In genomic region chr3:129878405-129879021, GRCm38 (mm10) we compare ENCODE assay signal across 8 mouse cellular contexts. TPM values are rescaled to one million over a fixed set of nuclear protein-coding genes. Genes with fewer than 3 reads are reported as not detected.
DNase-seq lines count a peak whose midpoint lies in the region; ATAC-seq and TF ChIP-seq lines count a peak whose summit lies in the region.

Gene Pla2g12a (plus strand): TSS chr3:129878606.

- peak within 1 kb of the TSS; percentile 77 for H3K4me2 ChIP-seq in embryonic facial prominence, embryonic 11.5 days (ENCODE audit: low read depth, low read length)
- peak within 1 kb of the TSS; percentile 90 for H3K4me2 ChIP-seq in intestine, postnatal 0 days (replicated peaks; ENCODE audit: low read depth)

- no peaks in the 10 kb centered on the region for H3K36me3 ChIP-seq in embryonic facial prominence, embryonic 11.5 days (replicated peaks; ENCODE audit: control insufficient read depth, insufficient read depth, low read depth, low read length)
- H3K36me3 ChIP-seq in intestine, postnatal 0 days (ENCODE audit: control insufficient read depth, insufficient read depth): no peaks in the 10 kb centered on the region
- no peaks in the 10 kb centered on the region for H3K36me3 ChIP-seq in midbrain, embryonic 10.5 days

- peak; percentile 92 for ATAC-seq in embryonic facial prominence, embryonic 11.5 days (replicated peaks; ENCODE audit: insufficient number of reproducible peaks, low FRiP score, low TSS enrichment, low read depth)
- peak; percentile 76 for ATAC-seq in granulocyte monocyte progenitor cell, adult 5-6 weeks (replicated peaks; ENCODE audit: poor library complexity, severe bottlenecking)
- peak; percentile 82 for ATAC-seq in intestine, postnatal 0 days

- peak; percentile 96 for DNase-seq in adrenal gland, postnatal 25 days
- peak; percentile 94 for DNase-seq in embryonic facial prominence, embryonic 11.5 days (ENCODE audit: low spot score)
- DNase-seq in left cerebral cortex, postnatal 36 days (ENCODE audit: low spot score in 2 of 2): peak; percentile 92 to 95
- DNase-seq in midbrain, embryonic 10.5 days (ENCODE audit: low spot score): peak; percentile 89
- peak; percentile 95 for DNase-seq in right cerebral cortex, postnatal 4 days
- DNase-seq in yolk sac, embryonic 10.5 days (ENCODE audit: low spot score): peak; percentile 83

- intact Hi-C loops in left cerebral cortex, postnatal 36 days (cut with DNase I): loop anchor here (1.0 kb wide), 1 partner anchor 47 kb away; the partner anchor contains the start of gene Gar1

- H3K27me3 ChIP-seq in embryonic facial prominence, embryonic 11.5 days (ENCODE audit: control insufficient read depth, insufficient read depth, low read length): no peaks in the 10 kb centered on the region
- H3K27me3 ChIP-seq in intestine, postnatal 0 days (replicated peaks; ENCODE audit: control insufficient read depth, insufficient read depth, low read length): no peaks in the 10 kb centered on the region
- peaks cover 6% of the 10 kb centered on the region; the same call in 1 of the 2 replicates for H3K27me3 ChIP-seq in midbrain, embryonic 10.5 days (ENCODE audit: low read depth, poor library complexity, severe bottlenecking)

- no peaks in the 10 kb centered on the region for H3K9me3 ChIP-seq in embryonic facial prominence, embryonic 11.5 days (replicated peaks; ENCODE audit: control insufficient read depth, low read length)
- no peaks in the 10 kb centered on the region for H3K9me3 ChIP-seq in intestine, postnatal 0 days (ENCODE audit: control insufficient read depth)
- H3K9me3 ChIP-seq in midbrain, embryonic 10.5 days (replicated peaks): no peaks in the 10 kb centered on the region

- WGBS in embryonic facial prominence, embryonic 11.5 days: under 1% methylated on average over 50 of the region's 66 CpGs
- WGBS in intestine, postnatal 0 days: under 1% methylated on average over 46 of the region's 66 CpGs
- under 1% methylated on average over 66 of the region's 66 CpGs for WGBS in midbrain, embryonic 10.5 days

- peak; percentile 39 for TF ChIP-seq CTCF in intestine, postnatal 0 days (IDR thresholded peaks at IDR 0.05; ENCODE audit: low read depth)

- peak within 1 kb of the TSS; percentile 67 for H3K4me3 ChIP-seq in embryonic facial prominence, embryonic 11.5 days (ENCODE audit: low read depth, low read length)
- H3K4me3 ChIP-seq in intestine, postnatal 0 days (ENCODE audit: low read depth, low read length): peak within 1 kb of the TSS; percentile 68
- H3K4me3 ChIP-seq in midbrain, embryonic 10.5 days: peak within 1 kb of the TSS; percentile 81

- H3K27ac ChIP-seq in embryonic facial prominence, embryonic 11.5 days (replicated peaks; ENCODE audit: low read depth, low read length): 0 out of 2 replicates have a peak within 1 kb of the TSS, but pooled peaks have one; percentile 35
- H3K27ac ChIP-seq in intestine, postnatal 0 days (ENCODE audit: low read depth, low read length): 0 out of 2 replicates have a peak within 1 kb of the TSS, but pooled peaks have one; percentile 35
- H3K27ac ChIP-seq in midbrain, embryonic 10.5 days (replicated peaks): peak within 1 kb of the TSS; percentile 93

- no peaks in the 10 kb centered on the region for H3K4me1 ChIP-seq in embryonic facial prominence, embryonic 11.5 days (ENCODE audit: control insufficient read depth, insufficient read depth, low read length)
- no peaks in the 10 kb centered on the region for H3K4me1 ChIP-seq in intestine, postnatal 0 days (replicated peaks; ENCODE audit: control insufficient read depth, insufficient read depth, low read length)
- peaks cover 16% of the 10 kb centered on the region for H3K4me1 ChIP-seq in midbrain, embryonic 10.5 days

- H3K9ac ChIP-seq in embryonic facial prominence, embryonic 11.5 days (replicated peaks; ENCODE audit: low read length): peak within 1 kb of the TSS; percentile 58
- peak within 1 kb of the TSS; percentile 69 for H3K9ac ChIP-seq in intestine, postnatal 0 days (ENCODE audit: low read depth, low read length)

RNA-seq across cellular contexts. Expression of gene Pla2g12a, which starts in this region (rescaled TPM):
- 44.7 and 45.6 TPM in 2 replicates for total RNA-seq in adrenal gland, postnatal 25 days (2021)
- polyA plus RNA-seq in embryonic facial prominence, embryonic 11.5 days (2014; fragmentation: Nextera tagmentation; extraction: Ambion mirVana): 30.1 and 30.2 TPM in 2 replicates
- 13.4 and 30.8 TPM in 2 replicates for total RNA-seq in granulocyte monocyte progenitor cell, adult 5-6 weeks (2014; fragmentation: Nextera tagmentation)
- total RNA-seq in granulocyte monocyte progenitor cell, adult 5-6 weeks (2017): 14.1 and 20.9 TPM in 2 replicates
- 29.1 TPM in 2 replicates for polyA plus RNA-seq in intestine, postnatal 0 days (2015; fragmentation: Nextera tagmentation; extraction: Ambion mirVana)
- total RNA-seq in left cerebral cortex, postnatal 36 days (2021): 10 to 100 TPM; 16.1 to 17.6 TPM
- polyA plus RNA-seq in midbrain, embryonic 10.5 days (2016; fragmentation: Nextera tagmentation; extraction: Ambion mirVana): 27.3 and 33.0 TPM in 2 replicates

Comparison
In these comparisons a context has a peak if more than half of its experiments do, and no peak if none do; other contexts are left out.
1. Peak in every context shown above with its lines: DNase-seq, ATAC-seq, H3K4me3 ChIP-seq and H3K27ac ChIP-seq.
2. H3K27ac ChIP-seq: peak in every context shown above with its lines; median percentile 93 in midbrain, embryonic 10.5 days; 35 in embryonic facial prominence, embryonic 11.5 days; 35 in intestine, postnatal 0 days.